Comparison of ENCODE assay signal across 8 mouse cellular contexts in the genomic region with DNA sequence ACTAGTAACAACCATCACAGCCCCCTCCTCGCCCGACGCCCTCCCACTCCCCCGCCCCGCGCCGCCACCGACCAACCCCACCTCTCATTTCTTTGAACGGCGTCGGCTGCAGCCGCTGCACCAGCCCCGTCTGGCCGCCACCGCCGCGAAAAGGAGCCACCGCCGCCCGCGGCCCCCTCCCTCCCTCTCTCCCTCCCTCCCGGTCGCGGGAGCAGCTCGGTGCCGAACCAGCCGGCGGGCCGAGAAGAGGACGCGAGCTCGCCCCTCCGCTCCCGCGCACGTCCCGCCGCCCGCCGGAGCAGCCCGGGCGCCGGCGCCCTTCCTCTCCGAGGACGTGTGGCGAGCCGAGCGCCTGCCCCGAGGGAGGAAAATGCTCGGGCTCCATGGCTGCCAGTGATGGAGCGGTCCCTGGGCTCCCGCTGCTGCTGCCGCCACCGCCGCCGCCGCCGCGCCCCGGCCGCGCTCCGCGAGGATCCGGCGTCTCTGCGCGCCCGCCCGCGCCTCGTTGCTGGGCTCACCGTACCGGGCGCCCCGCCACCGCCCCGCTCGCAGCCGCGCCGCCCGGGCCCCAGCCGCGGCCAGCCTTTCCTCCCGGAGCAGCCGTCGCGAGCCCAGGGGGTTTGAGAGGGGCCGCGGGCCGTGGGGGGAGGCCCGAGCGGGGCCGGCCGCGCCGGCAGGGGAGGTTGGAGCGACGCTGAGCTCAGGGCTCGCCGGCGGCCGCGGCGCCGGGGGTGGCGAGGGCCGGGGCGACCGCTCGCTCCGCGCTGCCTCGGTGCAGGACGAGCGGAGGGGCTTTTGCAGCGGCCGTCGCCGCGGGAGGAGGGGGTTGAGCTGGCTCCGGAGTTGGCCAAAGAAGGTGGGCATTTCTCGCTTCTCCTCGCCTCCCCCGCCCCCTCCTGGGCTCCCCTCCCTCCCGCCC. TPM values are rescaled to one million over a fixed set of nuclear protein-coding genes. Genes with fewer than 3 reads are reported as not detected.
A peak's percentile ranks its signal among the peaks of the same experiment; 100 is the strongest.
DNase-seq lines count a peak whose midpoint lies in the region; ATAC-seq and TF ChIP-seq lines count a peak whose summit lies in the region.

A gene (plus strand): TSS at position 100 of the 919 bp plus-strand sequence.

- TF ChIP-seq CTCF in heart, postnatal 0 days (IDR thresholded peaks at IDR 0.05; ENCODE audit: low read depth) = no peak

- no peaks in the 10 kb centered on the region for H3K9me3 ChIP-seq in forebrain, embryonic 14.5 days (replicated peaks; ENCODE audit: control insufficient read depth, low read length)
- H3K9me3 ChIP-seq in heart, postnatal 0 days (replicated peaks; ENCODE audit: control insufficient read depth, low read length) = no peaks in the 10 kb centered on the region
- H3K9me3 ChIP-seq in stomach, embryonic 14.5 days (ENCODE audit: control insufficient read depth, low read depth, low read length) = no peaks in the 10 kb centered on the region

- H3K27ac ChIP-seq in forebrain, embryonic 14.5 days (ENCODE audit: low read depth, low read length) = peak within 1 kb of the TSS; percentile 100
- peak within 1 kb of the TSS; percentile 95 for H3K27ac ChIP-seq in heart, postnatal 0 days (ENCODE audit: low read depth)
- peak within 1 kb of the TSS; percentile 99 for H3K27ac ChIP-seq in stomach, embryonic 14.5 days (ENCODE audit: low read length)

- H3K9ac ChIP-seq in forebrain, embryonic 14.5 days (ENCODE audit: low read length) = peak within 1 kb of the TSS; percentile 99
- peak within 1 kb of the TSS; percentile 94 for H3K9ac ChIP-seq in heart, postnatal 0 days (replicated peaks; ENCODE audit: low read depth, low read length)
- peak within 1 kb of the TSS; percentile 98 for H3K9ac ChIP-seq in stomach, embryonic 14.5 days (replicated peaks; ENCODE audit: low read depth, low read length)

- no peak for TF ChIP-seq EP300 in heart, postnatal 0 days (IDR thresholded peaks at IDR 0.05; ENCODE audit: low read depth)

- H3K36me3 ChIP-seq in forebrain, embryonic 14.5 days (ENCODE audit: control insufficient read depth, insufficient read depth, low read length) = peaks cover 25% of the 10 kb centered on the region
- peaks cover 17% of the 10 kb centered on the region; the same call in 1 of the 2 replicates for H3K36me3 ChIP-seq in heart, postnatal 0 days (replicated peaks; ENCODE audit: control insufficient read depth, insufficient read depth, low read length)
- H3K36me3 ChIP-seq in stomach, embryonic 14.5 days (ENCODE audit: control insufficient read depth, insufficient read depth, low read length) = peaks cover 14% of the 10 kb centered on the region; the same call in 1 of the 2 replicates

- peak within 1 kb of the TSS; percentile 89 for H3K4me3 ChIP-seq in forebrain, embryonic 14.5 days (ENCODE audit: low read depth, low read length)
- peak within 1 kb of the TSS; percentile 78 for H3K4me3 ChIP-seq in heart, postnatal 0 days (ENCODE audit: low read depth, low read length)
- H3K4me3 ChIP-seq in stomach, embryonic 14.5 days (ENCODE audit: low read depth, low read length) = peak within 1 kb of the TSS; percentile 87

- H3K27me3 ChIP-seq in forebrain, embryonic 14.5 days (replicated peaks; ENCODE audit: control insufficient read depth, insufficient read depth, low read length) = no peaks in the 10 kb centered on the region
- H3K27me3 ChIP-seq in heart, postnatal 0 days (ENCODE audit: control insufficient read depth, insufficient read depth, low read length) = no peaks in the 10 kb centered on the region
- no peaks in the 10 kb centered on the region for H3K27me3 ChIP-seq in stomach, embryonic 14.5 days (ENCODE audit: control insufficient read depth, insufficient read depth, low read length)

- 2% methylated on average over 62 of the region's 128 CpGs for WGBS in forebrain, embryonic 14.5 days
- 0% methylated on average over 61 of the region's 128 CpGs for WGBS in heart, postnatal 0 days
- under 1% methylated on average over 76 of the region's 128 CpGs for WGBS in stomach, embryonic 14.5 days

- peak; percentile 12; the same call in 1 of the 2 replicates for ATAC-seq in forebrain, embryonic 14.5 days
- ATAC-seq in heart, postnatal 0 days (ENCODE audit: insufficient read depth, low read depth) = peak; percentile 1
- peak; percentile 8; the same call in 1 of the 2 replicates for ATAC-seq in stomach, embryonic 14.5 days (ENCODE audit: insufficient number of reproducible peaks, insufficient read depth, low FRiP score, low read depth)

- peaks cover 32% of the 10 kb centered on the region for H3K4me1 ChIP-seq in forebrain, embryonic 14.5 days (ENCODE audit: control insufficient read depth, insufficient read depth, low read length)
- peaks cover 18% of the 10 kb centered on the region; the same call in 1 of the 2 replicates for H3K4me1 ChIP-seq in heart, postnatal 0 days (ENCODE audit: control insufficient read depth, insufficient read depth)
- peaks cover 29% of the 10 kb centered on the region for H3K4me1 ChIP-seq in stomach, embryonic 14.5 days (ENCODE audit: control insufficient read depth, insufficient read depth, low read length)

- peak; percentile 18 for DNase-seq in embryo, embryonic 10 days (ENCODE audit: low spot score)
- no peak for DNase-seq in embryo, embryonic 9.5 days (ENCODE audit: extremely low spot score)
- DNase-seq in adrenal gland, postnatal 4 days (ENCODE audit: low spot score in 2 of 2) = peak; percentile 11 to 18
- no peak for DNase-seq in forebrain, embryonic 14.5 days (ENCODE audit: low spot score)
- no peak for DNase-seq in heart, postnatal 0 days (ENCODE audit: low spot score)
- DNase-seq in layer of hippocampus, adult 8-10 months (ENCODE audit: low spot score in 2 of 2) = peak in 1 of 2 experiments; percentile 29
- DNase-seq in lung, postnatal 10 days = peak; percentile 45

- peak within 1 kb of the TSS; percentile 91 for H3K4me2 ChIP-seq in forebrain, embryonic 14.5 days (ENCODE audit: low read length)
- peak within 1 kb of the TSS; percentile 91 for H3K4me2 ChIP-seq in heart, postnatal 0 days (ENCODE audit: low read depth, low read length)
- H3K4me2 ChIP-seq in stomach, embryonic 14.5 days (replicated peaks; ENCODE audit: low read depth, low read length) = peak within 1 kb of the TSS; percentile 84

RNA-seq across cellular contexts. Expression of the gene that starts here (rescaled TPM):
- 1,000 to 10,000 TPM; 1,342 to 1,567 TPM for total RNA-seq in adrenal gland, postnatal 4 days (2021)
- 854 and 922 TPM in 2 replicates for polyA plus RNA-seq in forebrain, embryonic 14.5 days (2014; fragmentation: Nextera tagmentation; extraction: Ambion mirVana)
- 194 and 241 TPM in 2 replicates for total RNA-seq in heart, postnatal 0 days (2014; rRNA removed; ENCODE audit: low replicate concordance)
- 170 and 210 TPM in 2 replicates for polyA plus RNA-seq in heart, postnatal 0 days (2015; fragmentation: Nextera tagmentation; extraction: Ambion mirVana)
- 100 to 1,000 TPM; 443 to 537 (median 496) TPM for total RNA-seq in layer of hippocampus, adult 8-10 months (2022)
- polyA plus RNA-seq in stomach, embryonic 14.5 days (2014; fragmentation: Nextera tagmentation; extraction: Ambion mirVana) = 656 and 673 TPM in 2 replicates

Comparison
In these comparisons a context has a peak if more than half of its experiments do, and no peak if none do; other contexts are left out.
1. DNase-seq: peak in embryo, embryonic 10 days (single experiment), adrenal gland, postnatal 4 days (2 of 2) and lung, postnatal 10 days (single experiment); none in embryo, embryonic 9.5 days (single experiment), forebrain, embryonic 14.5 days (single experiment) and heart, postnatal 0 days (single experiment).
2. Peak in every context shown above with its lines, with median percentiles within 50 percentile points of each other: ATAC-seq, H3K27ac ChIP-seq, H3K4me2 ChIP-seq, H3K4me3 ChIP-seq and H3K9ac ChIP-seq.